Mouse (Mus musculus) liver, adult 2 months (tissue): Measurements from ENCODE around the gene Tnfrsf1b. TPM values are rescaled to one million over a fixed set of nuclear protein-coding genes. Genes with fewer than 3 reads are reported as not detected.

Experiments used
- DNase-seq: peaks from one replicate; pipeline ENCODE4 v3.0.0-alpha.2; 2011; ENCODE audit warnings: low read depth, low spot score; ENCODE audit errors: extremely low read depth
- H3K27ac ChIP-seq: fragments of 200-500 bp; replicated peaks from 2 replicates; pipeline ENCODE4 v1.5.1; 2012; ENCODE audit warnings: low read depth, mild to moderate bottlenecking, control low read depth, inconsistent platforms, low read length; ENCODE audit not compliant: insufficient read depth
- H3K27me3 ChIP-seq: fragments of 200-500 bp; 2 replicates; pipeline ENCODE4 v1.6.1; 2012; ENCODE audit warnings: mild to moderate bottlenecking, moderate library complexity, low read length, inconsistent platforms; ENCODE audit not compliant: control insufficient read depth, insufficient read depth
- H3K36me3 ChIP-seq: fragments of 200-500 bp; 2 replicates; pipeline ENCODE4 v1.6.1; 2012; ENCODE audit warnings: low read length, inconsistent platforms; ENCODE audit not compliant: control insufficient read depth, insufficient read depth
- H3K4me1 ChIP-seq: fragments of 200-500 bp; 2 replicates; pipeline ENCODE4 v1.6.1; 2011; ENCODE audit warnings: low read length; ENCODE audit not compliant: control insufficient read depth, insufficient read depth
- H3K4me3 ChIP-seq: fragments of 200-500 bp; 2 replicates; pipeline ENCODE4 v1.5.1; 2011; ENCODE audit warnings: low read depth, mild to moderate bottlenecking, control low read depth, low read length, moderate library complexity; ENCODE audit not compliant: insufficient read depth
- H3K79me2 ChIP-seq: fragments of 200-500 bp; 2 replicates; pipeline ENCODE4 v1.6.1; 2012; ENCODE audit warnings: inconsistent platforms, mild to moderate bottlenecking, low read length, moderate library complexity; ENCODE audit not compliant: control insufficient read depth, insufficient read depth
- H3K9ac ChIP-seq: fragments of 200-500 bp; 2 replicates; pipeline ENCODE4 v1.6.1; 2012; ENCODE audit warnings: low read depth, mild to moderate bottlenecking, control low read depth, inconsistent platforms, low read length
- CTCF ChIP-seq: fragments of 200-500 bp; IDR thresholded peaks from 2 replicates; pipeline ENCODE4 v1.5.1; 2011; ENCODE audit warnings: low read depth, low read length, control low read depth
- POLR2A ChIP-seq: fragments of 200-500 bp; IDR thresholded peaks from 2 replicates; pipeline ENCODE4 v1.6.1; 2011; ENCODE audit warnings: low read length, control low read depth; ENCODE audit not compliant: insufficient read depth; ENCODE audit errors: extremely low read depth
- WGBS: fragments of 180-500 bp; shearing (Covaris S2); methylation state at CpG from one replicate; pipeline ENCODE4 v1.1.7; 2018; 5-methylcytosine and 5-hydroxymethylcytosine counted together
- polyA plus RNA-seq: library from polyadenylated mRNA; depleted of rRNA; stranded (reverse); fragments of >200 nt; gene quantifications from 2 replicates; pipeline ENCODE4 v1.2.3, GENCODE M21; 2012
- total RNA-seq: library from RNA; depleted of rRNA; stranded (reverse); fragments of >200 nt; gene quantifications from 2 replicates; pipeline ENCODE4 v1.2.3, GENCODE M21; 2014

The Tnfrsf1b gene
- total and polyA plus RNA-seq, 2 experiments, result 10.8 to 16.8 TPM

- TF ChIP-seq POLR2A (no peak), CTCF (no peak)
- no peaks in the 10 kb centered on the region for H3K79me2 ChIP-seq
- 92% methylated on average over 5 of the region's 5 CpGs for WGBS
- H3K4me1 ChIP-seq, result peaks cover 11% of the 10 kb centered on the region
- no peak overlapping the region for H3K27ac ChIP-seq
- DNase-seq, result no peak
- H3K27me3 ChIP-seq, result no peaks in the 10 kb centered on the region
- H3K4me3 ChIP-seq, result no peak overlapping the region
- H3K36me3 ChIP-seq, result no peaks in the 10 kb centered on the region
- H3K9ac ChIP-seq, result no peak overlapping the region
Observed at GRCm38 (mm10) chr4:145273923-145274322, 27.3 kb upstream of the Tnfrsf1b start.

GRCm38 (mm10) chr4:145272763-145273162 lies 26.1 kb upstream of the Tnfrsf1b start:
- DNase-seq, result no peak
- no peak overlapping the region for H3K9ac ChIP-seq
- WGBS, result 98% methylated on average over 1 of the region's 1 CpGs
- H3K27ac ChIP-seq, result no peak overlapping the region
- H3K27me3 ChIP-seq, result no peaks in the 10 kb centered on the region
- H3K36me3 ChIP-seq, result no peaks in the 10 kb centered on the region
- no peak overlapping the region for H3K4me3 ChIP-seq
- TF ChIP-seq POLR2A (no peak), CTCF (no peak)
- H3K4me1 ChIP-seq, result peaks cover 4% of the 10 kb centered on the region; the same call in 1 of the 2 replicates
- no peaks in the 10 kb centered on the region for H3K79me2 ChIP-seq

GRCm38 (mm10) chr4:145271634-145272033 lies 25.0 kb upstream of the Tnfrsf1b start:
- H3K27ac ChIP-seq, result no peak overlapping the region
- H3K9ac ChIP-seq, result no peak overlapping the region
- H3K4me1 ChIP-seq, result peaks cover 3% of the 10 kb centered on the region; the same call in 1 of the 2 replicates
- no peaks in the 10 kb centered on the region for H3K27me3 ChIP-seq
- WGBS, result 95% methylated on average over 4 of the region's 4 CpGs
- TF ChIP-seq CTCF (no peak), POLR2A (no peak)
- H3K79me2 ChIP-seq, result no peaks in the 10 kb centered on the region
- H3K4me3 ChIP-seq, result no peak overlapping the region
- no peak for DNase-seq
- H3K36me3 ChIP-seq, result no peaks in the 10 kb centered on the region

- 83% methylated on average over 5 of the region's 5 CpGs for WGBS
- H3K4me3 ChIP-seq, result no peak overlapping the region
- H3K27ac ChIP-seq, result no peak overlapping the region
- no peaks in the 10 kb centered on the region for H3K79me2 ChIP-seq
- no peaks in the 10 kb centered on the region for H3K27me3 ChIP-seq
- H3K9ac ChIP-seq, result no peak overlapping the region
- no peaks in the 10 kb centered on the region for H3K36me3 ChIP-seq
- DNase-seq, result no peak
- no peaks in the 10 kb centered on the region for H3K4me1 ChIP-seq
- TF ChIP-seq CTCF (no peak), POLR2A (no peak)
Observed at GRCm38 (mm10) chr4:145270136-145270535, 23.5 kb upstream of the Tnfrsf1b start.

GRCm38 (mm10) chr4:145267631-145268110 lies 21.0 kb upstream of the Tnfrsf1b start:
- TF ChIP-seq CTCF (no peak), POLR2A (no peak)
- no peak overlapping the region for H3K27ac ChIP-seq

GRCm38 (mm10) chr4:145266505-145266904 lies 19.8 kb upstream of the Tnfrsf1b start:
- Histone ChIP-seq H3K36me3 (no peaks in the 10 kb centered on the region), H3K4me1 (no peaks in the 10 kb centered on the region), H3K27ac (no peak overlapping the region), H3K4me3 (no peak overlapping the region), H3K9ac (no peak overlapping the region), H3K27me3 (no peaks in the 10 kb centered on the region), H3K79me2 (no peaks in the 10 kb centered on the region)
- no peak for DNase-seq
- WGBS, result 83% methylated on average over 4 of the region's 4 CpGs
- TF ChIP-seq CTCF, result no peak
- TF ChIP-seq POLR2A, result no peak

More at GRCm38 (mm10) chr4:145267631-145268110, 21.0 kb upstream of the Tnfrsf1b start:
- no peaks in the 10 kb centered on the region for H3K79me2 ChIP-seq
- no peaks in the 10 kb centered on the region for H3K36me3 ChIP-seq
- 32% methylated on average over 4 of the region's 4 CpGs for WGBS
- DNase-seq, result peak; percentile 48
- no peak overlapping the region for H3K4me3 ChIP-seq
- no peaks in the 10 kb centered on the region for H3K4me1 ChIP-seq
- no peak overlapping the region for H3K9ac ChIP-seq
- H3K27me3 ChIP-seq, result no peaks in the 10 kb centered on the region
